Mouse (Mus musculus) olfactory bulb, adult 2 months (tissue): ENCODE results near the gene Erv3.

ENCODE experiments used
- CTCF ChIP-seq: fragments of 200-500 bp; IDR thresholded peaks from 2 replicates; pipeline ENCODE4 v1.5.1; 2012; ENCODE audit warnings: low read depth, mild to moderate bottlenecking, low read length, moderate library complexity; ENCODE audit not compliant: insufficient read depth
- POLR2A ChIP-seq: fragments of 200-500 bp; IDR thresholded peaks from 2 replicates; pipeline ENCODE4 v1.6.1; 2012; ENCODE audit warnings: mild to moderate bottlenecking, low read depth, low read length, moderate library complexity; ENCODE audit not compliant: insufficient read depth

DNA sequence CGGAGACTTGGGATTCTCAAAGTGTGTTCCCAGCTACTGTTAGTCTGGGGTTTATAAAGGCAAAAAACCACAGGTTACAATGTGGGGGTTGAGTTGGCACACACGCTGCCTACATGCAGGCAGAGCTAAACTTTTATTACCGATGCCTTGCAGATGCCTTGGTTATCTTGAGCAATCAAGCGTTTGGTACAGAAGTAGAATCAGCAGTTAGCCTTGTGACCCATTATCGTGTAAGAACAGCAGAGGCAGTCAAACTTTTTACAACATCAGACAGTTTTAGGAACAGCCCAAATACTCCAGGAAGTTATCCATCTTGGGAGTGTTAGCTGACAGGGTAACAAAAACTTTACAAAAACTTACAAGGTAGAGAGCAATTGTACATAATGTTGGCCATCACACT lies at the start of gene Erv3:
- TF ChIP-seq CTCF (no peak), POLR2A (no peak)
